Mouse (Mus musculus) megakaryocyte, embryonic 14.5 days (primary cell): ENCODE measurements around the gene Rps27a.

Experiments used
- FLI1 ChIP-seq: IDR thresholded peaks from 2 replicates; pipeline ENCODE4 v1.6.1; 2012; ENCODE audit warnings: low read length, inconsistent platforms, mixed read lengths
- GATA1 ChIP-seq: IDR thresholded peaks from 3 replicates; pipeline ENCODE4 v1.6.1; 2012; ENCODE audit warnings: mixed read lengths, low read length, inconsistent platforms, borderline replicate concordance

- no peak for TF ChIP-seq FLI1
- TF ChIP-seq GATA1: no peak
These were observed 24.7 kb upstream of the Rps27a start for GRCm38 (mm10) chr11:29572656-29573055.
